In genomic region chr5:110978461-110978860, GRCm38 (mm10) we compare ENCODE assay signal across 8 mouse cellular contexts.
A peak's percentile ranks its signal among the peaks of the same experiment; 100 is the strongest.
DNase-seq lines count a peak whose midpoint lies in the region; ATAC-seq and TF ChIP-seq lines count a peak whose summit lies in the region.

No protein-coding gene starts in this region.

- H3K36me3 ChIP-seq in kidney, adult 2 months (ENCODE audit: control insufficient read depth, insufficient read depth, low read length): no peaks in the 10 kb centered on the region
- peaks cover 6% of the 10 kb centered on the region; the same call in 1 of the 2 replicates for H3K36me3 ChIP-seq in limb, embryonic 12.5 days
- no peaks in the 10 kb centered on the region for H3K36me3 ChIP-seq in midbrain, embryonic 12.5 days

- no peak for TF ChIP-seq POLR2A in bone marrow macrophage, adult 2 months (IDR thresholded peaks at IDR 0.05; ENCODE audit: borderline replicate concordance, low read depth, low read length)
- peak; percentile 99 for TF ChIP-seq POLR2A in embryonic fibroblast, embryonic 13.5 days (IDR thresholded peaks at IDR 0.05; ENCODE audit: low read depth, low read length)
- peak; percentile 62 for TF ChIP-seq POLR2A in kidney, adult 2 months (IDR thresholded peaks at IDR 0.05; ENCODE audit: low read depth, low read length)

- TF ChIP-seq CTCF in bone marrow macrophage, adult 2 months (IDR thresholded peaks at IDR 0.05; ENCODE audit: low read depth, low read length): no peak
- no peak for TF ChIP-seq CTCF in embryonic fibroblast, embryonic 13.5 days (IDR thresholded peaks at IDR 0.05; ENCODE audit: borderline replicate concordance, insufficient read depth, low read length)
- no peak for TF ChIP-seq CTCF in kidney, adult 2 months (conservative IDR thresholded peaks at IDR 0.05; ENCODE audit: insufficient read depth, insufficient read length, low read depth, low read length)

- H3K4me3 ChIP-seq in bone marrow macrophage, adult 2 months (ENCODE audit: insufficient read depth, low read length): peak overlapping the region; percentile 35
- peak overlapping the region; percentile 69 for H3K4me3 ChIP-seq in embryonic fibroblast, embryonic 13.5 days (ENCODE audit: insufficient read depth, low read length)
- peak overlapping the region; percentile 60 for H3K4me3 ChIP-seq in kidney, adult 2 months (ENCODE audit: insufficient read depth, low read depth, low read length)
- peak overlapping the region; percentile 78 for H3K4me3 ChIP-seq in limb, embryonic 12.5 days (replicated peaks)
- peak overlapping the region; percentile 71 for H3K4me3 ChIP-seq in midbrain, embryonic 12.5 days

- WGBS in kidney, adult 2 months: under 1% methylated on average over 9 of the region's 9 CpGs
- WGBS in limb, embryonic 12.5 days: under 1% methylated on average over 9 of the region's 9 CpGs
- 2% methylated on average over 9 of the region's 9 CpGs for WGBS in midbrain, embryonic 12.5 days

- peak overlapping the region; percentile 87 for H3K9ac ChIP-seq in limb, embryonic 12.5 days (replicated peaks)
- peak overlapping the region; percentile 80 for H3K9ac ChIP-seq in midbrain, embryonic 12.5 days (replicated peaks)

- peak overlapping the region; percentile 89 for H3K4me2 ChIP-seq in limb, embryonic 12.5 days
- H3K4me2 ChIP-seq in midbrain, embryonic 12.5 days (replicated peaks): peak overlapping the region; percentile 96

- peak; percentile 64; the same call in 1 of the 2 replicates for ATAC-seq in limb, embryonic 12.5 days (ENCODE audit: insufficient number of reproducible peaks, insufficient read depth, low FRiP score, low TSS enrichment, low read depth)
- peak; percentile 59; the same call in 1 of the 2 replicates for ATAC-seq in midbrain, embryonic 12.5 days (ENCODE audit: low FRiP score, low read depth)

- H3K27me3 ChIP-seq in kidney, adult 2 months (replicated peaks; ENCODE audit: control insufficient read depth, insufficient read depth, low read length): no peaks in the 10 kb centered on the region
- no peaks in the 10 kb centered on the region for H3K27me3 ChIP-seq in limb, embryonic 12.5 days
- H3K27me3 ChIP-seq in midbrain, embryonic 12.5 days: peaks cover 13% of the 10 kb centered on the region; the same call in 1 of the 2 replicates

- peaks cover 9% of the 10 kb centered on the region; the same call in 1 of the 2 replicates for H3K9me3 ChIP-seq in limb, embryonic 12.5 days
- H3K9me3 ChIP-seq in midbrain, embryonic 12.5 days: no peaks in the 10 kb centered on the region; the same call in 1 of the 2 replicates

- DNase-seq in heart, adult 9 months (ENCODE audit: low spot score in 2 of 2): peak; percentile 83 to 85
- peak; percentile 87 for DNase-seq in kidney, adult 2 months
- DNase-seq in right cerebral cortex, postnatal 4 days: peak; percentile 67
- DNase-seq in yolk sac, embryonic 10.5 days (ENCODE audit: low spot score): peak; percentile 75

- no peak overlapping the region for H3K27ac ChIP-seq in bone marrow macrophage, adult 2 months (ENCODE audit: insufficient read depth, low read depth, low read length)
- peak overlapping the region; percentile 89 for H3K27ac ChIP-seq in embryonic fibroblast, embryonic 13.5 days (ENCODE audit: insufficient read depth, low read length)
- H3K27ac ChIP-seq in kidney, adult 2 months (ENCODE audit: insufficient read depth, low read depth, low read length): peak overlapping the region; percentile 47
- peak overlapping the region; percentile 94 for H3K27ac ChIP-seq in limb, embryonic 12.5 days
- H3K27ac ChIP-seq in midbrain, embryonic 12.5 days (replicated peaks): peak overlapping the region; percentile 87

- H3K4me1 ChIP-seq in bone marrow macrophage, adult 2 months (ENCODE audit: control insufficient read depth, insufficient read depth, low read length): no peaks in the 10 kb centered on the region; the same call in 1 of the 2 replicates
- peaks cover 9% of the 10 kb centered on the region; the same call in 1 of the 2 replicates for H3K4me1 ChIP-seq in embryonic fibroblast, embryonic 13.5 days (ENCODE audit: control insufficient read depth, insufficient read depth, low read length)
- H3K4me1 ChIP-seq in kidney, adult 2 months (ENCODE audit: control insufficient read depth, insufficient read depth, low read length): no peaks in the 10 kb centered on the region
- peaks cover 23% of the 10 kb centered on the region for H3K4me1 ChIP-seq in limb, embryonic 12.5 days (replicated peaks)
- peaks cover 9% of the 10 kb centered on the region; the same call in 1 of the 2 replicates for H3K4me1 ChIP-seq in midbrain, embryonic 12.5 days
